Mouse (Mus musculus): ENCODE results near the gene Clasp2. TPM values are rescaled to one million over a fixed set of nuclear protein-coding genes. Genes with fewer than 3 reads are reported as not detected.
A peak's percentile ranks its signal among the peaks of the same experiment; 100 is the strongest.
"Not testable (repeated sequence)": the region's sequence is repeated elsewhere in the genome, so short reads cannot be mapped to it uniquely, and the experiment has no call there.

Gene Clasp2
- 10 to 100 TPM; 56.2 to 63.4 TPM for total RNA-seq (2021)
- long read RNA-seq, experiment 1, partial matches to known transcripts = 2 of 6 reads
- long read RNA-seq, experiment 1, other reads (novel, unspliced or antisense) = 4 of 6 reads
- long read RNA-seq, experiment 2, partial matches to known transcripts = 2 of 4 reads
- long read RNA-seq, experiment 2, other reads (novel, unspliced or antisense) = 2 of 4 reads

GRCm38 (mm10) chr9:113741108-113741636, at the start of gene Clasp2:
Gene Clasp2 (plus strand): TSS chr9:113741473.
- peak; percentile 90 for DNase-seq

- DNase-seq = no peak
Measured at GRCm38 (mm10) chr9:113701441-113702160, 39.7 kb upstream of the Clasp2 start.

- DNase-seq = no peak
Measured at GRCm38 (mm10) chr9:113706108-113706507, 35.2 kb upstream of the Clasp2 start.

- DNase-seq = peak; percentile 11 to 36
Measured at GRCm38 (mm10) chr9:113706841-113707240, 34.4 kb upstream of the Clasp2 start.

- DNase-seq = peak; percentile 94
Measured at GRCm38 (mm10) chr9:113707481-113708360, 33.6 kb upstream of the Clasp2 start, which contains the start of gene Pdcd6ip. Gene Pdcd6ip (minus strand): TSS chr9:113708259.

GRCm38 (mm10) chr9:113708361-113709280, 32.7 kb upstream of the Clasp2 start:
- DNase-seq = no peak

GRCm38 (mm10) chr9:113710871-113711270, 30.4 kb upstream of the Clasp2 start:
- no peak for DNase-seq

- peak; percentile 44 to 46 for DNase-seq
Measured at GRCm38 (mm10) chr9:113719063-113719462, 22.2 kb upstream of the Clasp2 start.

- no peak for DNase-seq
Measured at GRCm38 (mm10) chr9:113724646-113725045, 16.6 kb upstream of the Clasp2 start.

- DNase-seq = not testable (repeated sequence)
Measured at GRCm38 (mm10) chr9:113725609-113726008, 15.7 kb upstream of the Clasp2 start.

- no peak for DNase-seq
Measured at GRCm38 (mm10) chr9:113726131-113726530, 15.1 kb upstream of the Clasp2 start.

GRCm38 (mm10) chr9:113726991-113727680, 14.1 kb upstream of the Clasp2 start:
- no peak for DNase-seq

GRCm38 (mm10) chr9:113731540-113731939, 9.7 kb upstream of the Clasp2 start:
- no peak for DNase-seq

GRCm38 (mm10) chr9:113735920-113736319, 5.4 kb upstream of the Clasp2 start:
- no peak for DNase-seq

GRCm38 (mm10) chr9:113738021-113738420, 3.3 kb upstream of the Clasp2 start:
- peak; percentile 30 to 58 for DNase-seq

- DNase-seq = peak; percentile 71 to 86
Measured at GRCm38 (mm10) chr9:113738941-113739340, 2.3 kb upstream of the Clasp2 start.

- DNase-seq = peak; percentile 49 to 64
Measured at GRCm38 (mm10) chr9:113741637-113742137, 414 bp downstream of the Clasp2 start.

- peak; percentile 25 to 56 for DNase-seq
Measured at GRCm38 (mm10) chr9:113742361-113742794, 1.1 kb downstream of the Clasp2 start.

GRCm38 (mm10) chr9:113743291-113743690, 2.0 kb downstream of the Clasp2 start:
- peak in 1 of 2 experiments; percentile 25 for DNase-seq

GRCm38 (mm10) chr9:113749356-113749755, 8.1 kb downstream of the Clasp2 start:
- peak; percentile 60 to 63 for DNase-seq
